Mouse (Mus musculus) embryonic facial prominence, embryonic 13.5 days (tissue): ENCODE results near the gene Thoc7. TPM values are rescaled to one million over a fixed set of nuclear protein-coding genes. Genes with fewer than 3 reads are reported as not detected.

ENCODE experiments used
- ATAC-seq: fragments of 200-750 bp; cut with Nextera tagmentation; 2 replicates; pipeline ENCODE4 v1.8.0; 2017; ENCODE audit warnings: low read depth; ENCODE audit not compliant: insufficient number of reproducible peaks, insufficient read depth, low FRiP score, low TSS enrichment
- H3K27ac ChIP-seq: fragments of 300-500 bp; sonication (generic); 2 replicates; pipeline ENCODE4 v1.5.1; 2015; ENCODE audit warnings: moderate library complexity, mild to moderate bottlenecking, inconsistent platforms
- H3K27me3 ChIP-seq: fragments of 300-500 bp; sonication (generic); 2 replicates; pipeline ENCODE4 v1.6.1; 2015; ENCODE audit warnings: mild to moderate bottlenecking, inconsistent platforms
- H3K36me3 ChIP-seq: fragments of 300-500 bp; sonication (generic); 2 replicates; pipeline ENCODE4 v1.6.1; 2015; ENCODE audit warnings: mild to moderate bottlenecking, inconsistent platforms
- H3K4me1 ChIP-seq: fragments of 300-500 bp; sonication (generic); 2 replicates; pipeline ENCODE4 v1.6.1; 2015; ENCODE audit warnings: inconsistent platforms
- H3K4me2 ChIP-seq: fragments of 300-500 bp; sonication (generic); 2 replicates; pipeline ENCODE4 v1.6.1; 2015; ENCODE audit warnings: moderate library complexity, mild to moderate bottlenecking, inconsistent platforms
- H3K4me3 ChIP-seq: fragments of 300-500 bp; sonication (generic); 2 replicates; pipeline ENCODE4 v1.5.1; 2015; ENCODE audit warnings: mild to moderate bottlenecking, inconsistent platforms
- H3K9ac ChIP-seq: fragments of 300-500 bp; sonication (generic); 2 replicates; pipeline ENCODE4 v1.6.1; 2015; ENCODE audit warnings: mild to moderate bottlenecking, inconsistent platforms
- H3K9me3 ChIP-seq: fragments of 300-500 bp; sonication (generic); 2 replicates; pipeline ENCODE4 v1.6.1; 2016; ENCODE audit warnings: inconsistent platforms
- WGBS: fragments of 180-500 bp; shearing (Covaris S2); methylation state at CpG from one replicate; pipeline ENCODE4 v1.1.7; 2015; ENCODE audit warnings: mixed read lengths; 5-methylcytosine and 5-hydroxymethylcytosine counted together
- polyA plus RNA-seq: library from polyadenylated mRNA; unstranded; fragments of >200 nt; fragmentation: Nextera tagmentation; extraction: Ambion mirVana; gene quantifications from 2 replicates; pipeline ENCODE4 v1.2.1, GENCODE M21; 2015

Gene Thoc7
- polyA plus RNA-seq: 200 and 231 TPM in 2 replicates

DNA sequence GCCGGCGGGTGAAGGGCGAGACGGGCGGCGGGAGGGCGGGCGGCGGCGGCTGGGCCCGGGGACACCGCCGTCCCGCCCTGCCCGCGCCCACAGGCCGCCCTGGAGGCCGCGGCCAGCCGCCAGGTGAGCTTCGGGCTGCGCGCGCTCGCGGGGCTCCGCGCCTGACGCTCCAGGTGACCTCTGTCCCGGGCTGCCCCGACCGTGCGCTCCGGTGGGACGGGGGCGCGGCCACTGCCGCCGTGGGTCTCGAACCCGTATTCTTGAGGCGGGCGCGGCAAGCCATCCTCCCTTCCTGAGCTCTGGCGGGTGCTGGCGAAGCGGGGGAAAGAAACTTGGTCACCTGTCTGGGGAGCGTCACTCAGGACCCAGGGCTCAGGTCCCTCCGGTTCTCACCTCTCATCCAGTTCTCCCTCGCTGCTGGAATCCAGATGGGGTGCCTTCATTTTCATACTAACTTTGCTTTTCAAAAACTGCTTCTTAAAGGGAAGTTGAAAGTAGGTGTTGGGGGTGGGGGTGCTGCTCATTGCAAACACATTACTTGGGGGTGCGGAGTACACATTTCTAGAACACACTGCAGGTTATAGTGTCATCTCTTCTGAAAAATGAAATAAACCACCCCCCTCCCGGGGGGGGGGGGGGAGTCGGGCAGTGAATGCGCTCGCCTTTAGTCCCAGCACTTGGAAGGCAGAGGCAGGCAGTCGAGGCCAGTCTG, at the start of gene Thoc7, which contains the start of gene Atxn7:
Gene Thoc7, minus strand, starts transcription at position 452 of the 712 bp plus-strand sequence.
Gene Atxn7, plus strand, starts transcription at position 40 of the 712 bp plus-strand sequence.
- H3K36me3 ChIP-seq: no peaks in the 10 kb centered on the region
- H3K4me3 ChIP-seq: peak within 1 kb of the TSS; percentile 85
- H3K9ac ChIP-seq: peak within 1 kb of the TSS; percentile 97
- no peaks in the 10 kb centered on the region for H3K9me3 ChIP-seq
- WGBS: 4% methylated on average over 38 of the region's 56 CpGs
- H3K4me1 ChIP-seq: peaks cover 17% of the 10 kb centered on the region
- H3K27ac ChIP-seq: peak within 1 kb of the TSS; percentile 87
- no peaks in the 10 kb centered on the region for H3K27me3 ChIP-seq
- H3K4me2 ChIP-seq: peak within 1 kb of the TSS; percentile 65
- peak; percentile 63 for ATAC-seq

DNA sequence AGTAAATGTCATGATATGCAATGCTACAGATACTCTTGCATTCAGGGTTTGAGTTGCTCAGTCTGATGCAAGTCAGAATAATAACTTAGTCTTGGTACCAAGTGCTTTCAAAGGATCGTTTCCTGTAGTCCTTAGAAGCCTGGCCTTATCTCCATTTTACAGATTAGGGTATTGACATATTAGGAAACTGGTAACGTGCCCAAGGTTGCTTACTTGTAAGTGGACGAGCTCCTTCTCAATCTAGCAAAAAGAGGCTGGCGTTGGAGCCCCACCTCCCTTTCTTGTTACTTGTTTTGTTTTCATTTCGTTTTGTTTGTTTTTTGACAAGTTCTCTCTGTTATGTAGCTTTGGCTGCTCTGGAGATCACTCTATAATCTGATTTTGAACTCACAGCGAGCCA, 48.1 kb upstream of the Thoc7 start:
- H3K4me2 ChIP-seq: no peak overlapping the region
- H3K36me3 ChIP-seq: no peaks in the 10 kb centered on the region
- H3K27me3 ChIP-seq: no peaks in the 10 kb centered on the region
- 77% methylated on average over 6 of the region's 6 CpGs for WGBS
- no peak overlapping the region for H3K27ac ChIP-seq
- peaks cover 20% of the 10 kb centered on the region for H3K4me1 ChIP-seq
- no peaks in the 10 kb centered on the region for H3K9me3 ChIP-seq
- no peak overlapping the region for H3K9ac ChIP-seq
- no peak for ATAC-seq
- no peak overlapping the region for H3K4me3 ChIP-seq

DNA sequence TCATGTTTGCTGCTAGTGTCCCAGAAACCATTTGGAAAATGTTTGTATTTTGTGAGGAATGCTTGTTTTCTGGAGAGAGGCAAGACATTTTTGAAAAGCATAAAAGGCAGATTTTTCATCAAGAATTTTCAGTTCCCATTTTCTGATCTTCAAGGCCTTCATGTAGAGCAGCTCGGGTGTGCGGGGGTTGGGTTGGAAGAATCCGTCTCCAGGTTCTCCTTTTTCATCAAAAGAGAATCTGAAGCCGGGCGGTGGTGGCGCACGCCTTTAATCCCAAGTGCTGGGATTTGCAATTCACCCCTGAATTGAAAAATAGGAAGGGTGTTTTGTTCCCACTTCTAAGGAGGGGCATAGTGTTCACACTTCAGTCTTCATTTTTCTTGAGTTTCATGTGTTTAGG, 41.1 kb upstream of the Thoc7 start:
- no peaks in the 10 kb centered on the region for H3K9me3 ChIP-seq
- H3K9ac ChIP-seq: no peak overlapping the region
- no peaks in the 10 kb centered on the region for H3K36me3 ChIP-seq
- no peak overlapping the region for H3K27ac ChIP-seq
- no peaks in the 10 kb centered on the region for H3K27me3 ChIP-seq
- H3K4me2 ChIP-seq: no peak overlapping the region
- WGBS: 88% methylated on average over 7 of the region's 7 CpGs
- ATAC-seq: no peak
- no peak overlapping the region for H3K4me3 ChIP-seq
- H3K4me1 ChIP-seq: no peaks in the 10 kb centered on the region

DNA sequence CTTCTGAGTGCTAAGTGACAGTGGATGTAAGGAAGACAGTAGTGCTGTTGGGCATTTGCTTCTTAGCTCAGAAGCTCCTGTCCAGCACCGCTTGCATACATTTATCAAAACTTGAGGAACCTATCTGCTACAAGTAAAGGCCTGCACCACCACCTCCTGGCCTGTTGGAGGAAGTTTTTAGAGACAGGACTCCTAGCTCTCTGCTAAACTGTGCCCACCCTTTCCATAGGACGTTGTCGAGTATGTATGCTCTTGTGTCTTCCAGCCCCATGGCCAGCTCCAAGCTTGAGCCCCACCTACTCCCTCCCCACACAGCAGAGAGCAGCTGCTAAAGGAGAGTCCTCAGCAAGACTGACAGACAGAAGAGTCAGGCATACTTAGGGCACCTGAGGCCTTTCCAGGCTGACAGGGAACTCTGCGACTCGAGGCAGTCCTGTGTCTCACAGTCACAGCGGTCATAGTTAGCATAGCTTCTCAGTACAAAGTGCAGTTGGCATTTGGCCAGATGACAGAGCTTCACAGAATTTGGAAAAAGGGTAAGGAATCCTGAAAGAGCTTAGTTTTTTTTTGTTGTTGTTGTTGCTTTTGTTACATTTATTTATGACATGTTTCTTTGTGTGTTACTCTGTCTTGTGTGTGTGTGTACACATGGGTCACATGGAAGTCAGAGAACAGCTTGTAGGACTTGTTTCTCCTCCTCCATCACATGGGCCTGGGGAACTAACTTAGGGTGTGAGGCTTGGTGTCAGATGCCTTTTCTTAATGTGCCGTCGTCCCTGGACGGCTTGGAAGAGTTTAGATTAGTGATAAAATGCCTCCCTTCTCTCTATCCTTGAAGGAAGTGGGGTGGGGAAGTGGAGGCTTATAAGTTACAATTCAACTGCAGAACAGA, 33.8 kb upstream of the Thoc7 start:
- Histone ChIP-seq H3K9ac (no peak overlapping the region), H3K27ac (no peak overlapping the region), H3K27me3 (no peaks in the 10 kb centered on the region), H3K9me3 (no peaks in the 10 kb centered on the region), H3K4me1 (0 out of 2 replicates have a peak, but pooled peaks cover 2% of the 10 kb centered on the region), H3K4me2 (no peak overlapping the region), H3K4me3 (no peak overlapping the region), H3K36me3 (no peaks in the 10 kb centered on the region)
- no peak for ATAC-seq
- 65% methylated on average over 9 of the region's 9 CpGs for WGBS

DNA sequence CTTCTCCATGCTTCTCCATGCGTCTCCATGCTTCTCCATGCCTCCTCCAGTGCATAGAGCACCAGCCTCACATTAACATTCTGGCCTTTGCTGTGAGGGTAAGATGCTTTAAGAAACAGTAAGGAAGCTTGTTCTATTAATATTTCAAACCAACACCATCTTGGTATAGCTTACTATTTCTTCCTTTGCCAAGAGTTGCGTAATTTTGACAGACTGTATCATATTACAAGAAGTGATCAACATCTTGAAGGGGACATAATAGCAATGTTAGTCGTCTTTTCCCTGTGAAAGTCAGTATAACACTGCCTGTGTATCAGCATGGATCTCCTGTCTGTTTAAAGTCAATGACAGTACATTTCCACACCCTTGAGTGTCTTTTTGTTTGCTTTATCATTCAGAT, 29.1 kb upstream of the Thoc7 start:
- no peak overlapping the region for H3K9ac ChIP-seq
- 69% methylated on average over 3 of the region's 3 CpGs for WGBS
- no peaks in the 10 kb centered on the region for H3K27me3 ChIP-seq
- ATAC-seq: no peak
- H3K36me3 ChIP-seq: no peaks in the 10 kb centered on the region
- H3K4me3 ChIP-seq: no peak overlapping the region
- 0 out of 2 replicates have a peak, but pooled peaks cover 2% of the 10 kb centered on the region for H3K4me1 ChIP-seq
- no peaks in the 10 kb centered on the region for H3K9me3 ChIP-seq
- no peak overlapping the region for H3K4me2 ChIP-seq
- no peak overlapping the region for H3K27ac ChIP-seq

DNA sequence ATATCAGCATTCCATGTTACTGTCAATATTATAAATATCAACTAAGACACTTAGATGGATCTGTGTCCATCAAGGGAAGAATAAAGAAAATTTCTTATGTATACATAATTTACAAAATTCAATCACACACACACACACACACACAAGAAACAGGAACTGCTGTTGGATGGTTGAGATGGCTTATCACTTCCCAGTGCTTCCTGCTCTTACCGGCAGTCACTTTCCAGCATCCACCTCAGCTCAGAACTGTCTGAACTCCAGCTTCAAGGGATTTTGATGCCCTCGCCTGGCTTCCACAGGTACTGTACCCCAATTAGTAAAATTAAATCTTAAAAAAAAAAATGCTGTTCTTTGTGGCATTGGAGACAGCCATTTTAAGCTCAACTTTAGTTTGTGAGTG, 26.7 kb upstream of the Thoc7 start:
- WGBS: 62% methylated on average over 2 of the region's 2 CpGs
- H3K4me3 ChIP-seq: no peak overlapping the region
- no peak overlapping the region for H3K4me2 ChIP-seq
- H3K36me3 ChIP-seq: no peaks in the 10 kb centered on the region
- H3K9me3 ChIP-seq: no peaks in the 10 kb centered on the region
- H3K27ac ChIP-seq: no peak overlapping the region
- no peak overlapping the region for H3K9ac ChIP-seq
- no peak for ATAC-seq
- H3K4me1 ChIP-seq: no peaks in the 10 kb centered on the region
- no peaks in the 10 kb centered on the region for H3K27me3 ChIP-seq

DNA sequence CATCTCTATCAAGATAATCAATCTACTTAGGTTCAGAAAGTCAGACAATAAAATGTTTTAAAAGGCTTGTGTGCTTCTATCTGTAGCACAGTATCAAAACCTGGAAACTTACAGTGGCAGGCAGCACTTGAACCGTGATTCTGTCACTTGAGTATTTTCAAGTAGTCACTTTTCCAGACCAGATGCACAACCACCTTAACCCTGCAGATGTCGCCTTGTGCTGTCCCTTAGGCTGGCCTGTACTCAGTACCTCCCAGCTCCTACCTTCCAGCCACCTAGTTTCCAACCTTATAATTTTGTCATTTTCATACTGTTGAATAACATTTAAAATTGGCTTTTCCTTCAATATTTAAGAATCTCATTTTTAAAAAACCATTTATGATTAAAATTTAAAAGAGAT, 20.5 kb upstream of the Thoc7 start:
- no peak overlapping the region for H3K4me2 ChIP-seq
- no peak for ATAC-seq
- no peak overlapping the region for H3K27ac ChIP-seq
- H3K4me1 ChIP-seq: peaks cover 4% of the 10 kb centered on the region; the same call in 1 of the 2 replicates
- H3K4me3 ChIP-seq: no peak overlapping the region
- H3K9ac ChIP-seq: no peak overlapping the region
- no peaks in the 10 kb centered on the region for H3K27me3 ChIP-seq
- H3K36me3 ChIP-seq: no peaks in the 10 kb centered on the region
- 51% methylated on average over 2 of the region's 2 CpGs for WGBS
- H3K9me3 ChIP-seq: no peaks in the 10 kb centered on the region

DNA sequence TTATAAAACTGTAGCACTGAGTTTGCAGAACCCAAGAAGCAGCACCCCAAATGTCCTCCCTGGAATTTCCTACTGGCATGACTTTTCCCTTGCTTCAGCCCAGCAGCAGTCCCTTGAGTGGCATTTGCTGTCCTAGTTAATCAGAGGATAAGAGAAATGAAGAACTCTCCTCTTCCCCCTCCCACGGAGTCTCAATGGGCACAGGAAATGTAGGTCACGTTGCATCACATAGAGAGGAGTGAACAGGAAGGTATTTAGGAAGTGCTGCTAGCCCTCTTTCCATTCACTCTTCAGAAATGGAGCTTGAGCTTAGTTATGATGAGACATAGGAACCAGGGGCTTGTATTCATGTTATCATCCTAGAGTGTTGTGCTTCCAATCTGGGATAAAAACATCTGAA, 19.6 kb upstream of the Thoc7 start:
- peaks cover 4% of the 10 kb centered on the region; the same call in 1 of the 2 replicates for H3K4me1 ChIP-seq
- 24% methylated on average over 2 of the region's 2 CpGs for WGBS

DNA sequence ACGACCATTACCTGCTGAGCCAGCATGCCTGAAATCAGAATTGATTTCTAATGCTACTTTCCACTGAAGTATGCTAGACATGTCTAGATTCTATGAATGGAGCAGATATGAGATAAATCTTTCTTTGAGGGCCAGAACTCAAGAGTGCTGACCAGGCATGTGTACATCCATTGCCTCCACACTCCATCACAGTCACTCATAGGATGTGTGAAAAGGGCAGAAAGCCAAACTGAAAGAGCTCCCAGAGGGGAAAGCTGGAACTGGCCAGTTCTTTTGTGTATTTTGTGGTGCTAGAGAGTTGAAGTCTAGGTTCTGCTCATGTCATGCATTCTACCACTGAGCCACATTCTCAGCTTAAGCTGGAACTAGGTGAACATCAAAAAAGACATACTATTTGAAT, 15.8 kb upstream of the Thoc7 start:
- 67% methylated on average over 1 of the region's 1 CpGs for WGBS
- Histone ChIP-seq H3K9me3 (no peaks in the 10 kb centered on the region), H3K4me2 (no peak overlapping the region), H3K27ac (no peak overlapping the region), H3K4me1 (peaks cover 4% of the 10 kb centered on the region; the same call in 1 of the 2 replicates), H3K36me3 (no peaks in the 10 kb centered on the region), H3K27me3 (no peaks in the 10 kb centered on the region), H3K4me3 (no peak overlapping the region), H3K9ac (no peak overlapping the region)
- ATAC-seq: no peak

More for the DNA sequence above, 19.6 kb upstream of the Thoc7 start:
- no peaks in the 10 kb centered on the region for H3K27me3 ChIP-seq
- no peak overlapping the region for H3K4me2 ChIP-seq
- no peak overlapping the region for H3K4me3 ChIP-seq
- H3K9ac ChIP-seq: no peak overlapping the region
- H3K9me3 ChIP-seq: no peaks in the 10 kb centered on the region
- ATAC-seq: no peak
- H3K36me3 ChIP-seq: no peaks in the 10 kb centered on the region
- no peak overlapping the region for H3K27ac ChIP-seq

DNA sequence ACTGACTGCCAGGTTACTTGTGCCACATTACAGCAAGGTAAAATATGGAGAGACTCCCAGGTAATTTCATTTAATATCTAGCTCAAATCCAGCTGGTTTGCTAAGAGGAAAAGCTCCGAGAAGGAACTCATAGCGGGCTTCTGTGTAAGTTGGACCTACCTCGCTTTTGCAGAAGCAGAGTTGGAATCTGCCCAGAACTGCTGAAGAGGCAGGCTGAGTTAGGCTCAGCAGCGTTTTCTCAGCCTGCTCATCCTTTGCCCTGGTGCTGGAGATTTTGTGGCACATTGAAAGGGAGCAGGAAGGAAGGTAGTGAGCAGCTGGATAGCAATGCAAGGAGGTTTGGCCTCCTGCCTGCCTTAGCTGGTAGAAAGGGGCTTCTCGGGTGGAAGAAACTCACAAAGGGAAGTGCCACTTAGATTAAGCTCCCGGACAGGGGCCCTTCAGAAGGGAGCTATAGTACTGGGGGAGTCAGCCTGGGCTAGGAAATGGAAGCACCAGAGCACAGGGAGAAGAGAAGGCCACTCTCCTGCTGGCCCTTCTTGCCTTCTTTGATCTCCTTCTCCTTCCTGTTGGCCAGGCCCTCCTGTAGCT, 10.1 kb upstream of the Thoc7 start:
- H3K9ac ChIP-seq: no peak overlapping the region
- no peaks in the 10 kb centered on the region for H3K9me3 ChIP-seq
- H3K4me2 ChIP-seq: no peak overlapping the region
- no peak overlapping the region for H3K4me3 ChIP-seq
- no peaks in the 10 kb centered on the region for H3K36me3 ChIP-seq
- peaks cover 4% of the 10 kb centered on the region; the same call in 1 of the 2 replicates for H3K4me1 ChIP-seq
- no peaks in the 10 kb centered on the region for H3K27me3 ChIP-seq
- H3K27ac ChIP-seq: no peak overlapping the region; the same call in 1 of the 2 replicates
- WGBS: 59% methylated on average over 6 of the region's 6 CpGs
- ATAC-seq: no peak

DNA sequence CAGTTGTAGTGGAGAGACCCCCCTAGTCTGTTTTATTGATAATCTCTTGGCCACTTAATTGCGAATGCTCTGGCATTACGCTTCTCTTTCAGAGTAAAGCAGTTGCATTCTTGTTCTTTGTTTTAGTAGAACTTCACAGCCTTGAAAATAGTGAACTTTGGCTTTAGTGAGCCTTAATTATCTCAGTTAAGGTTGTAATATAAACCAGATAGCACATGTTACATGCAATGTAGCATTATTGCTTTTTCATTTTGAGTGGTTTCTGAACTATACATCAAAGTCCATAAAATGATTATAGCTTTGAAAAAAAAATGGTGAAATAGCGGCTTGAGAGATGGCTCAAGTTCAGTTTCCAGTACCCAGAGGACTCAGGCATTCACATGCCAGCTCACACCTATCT, 8.9 kb upstream of the Thoc7 start:
- ATAC-seq: no peak
- H3K36me3 ChIP-seq: no peaks in the 10 kb centered on the region
- WGBS: 85% methylated on average over 3 of the region's 3 CpGs
- H3K9ac ChIP-seq: no peak overlapping the region
- peaks cover 4% of the 10 kb centered on the region; the same call in 1 of the 2 replicates for H3K4me1 ChIP-seq
- no peak overlapping the region for H3K4me2 ChIP-seq
- H3K4me3 ChIP-seq: no peak overlapping the region
- H3K27ac ChIP-seq: no peak overlapping the region
- no peaks in the 10 kb centered on the region for H3K27me3 ChIP-seq
- no peaks in the 10 kb centered on the region for H3K9me3 ChIP-seq
